Mouse (Mus musculus) lung, embryonic 16.5 days (tissue): ENCODE measurements around the gene Gm20219. TPM values are rescaled to one million over a fixed set of nuclear protein-coding genes. Genes with fewer than 3 reads are reported as not detected.

Experiments used
- ATAC-seq: fragments of 200-750 bp; cut with Nextera tagmentation; 2 replicates; pipeline ENCODE4 v1.8.0; 2017; ENCODE audit warnings: low read depth, mild to moderate bottlenecking, moderate library complexity
- H3K27ac ChIP-seq: fragments of 300-500 bp; sonication (generic); 2 replicates; pipeline ENCODE4 v1.5.1; 2014; ENCODE audit warnings: mild to moderate bottlenecking, control low read depth, low read length
- H3K27me3 ChIP-seq: fragments of 300-500 bp; sonication (generic); 2 replicates; pipeline ENCODE4 v1.6.1; 2014; ENCODE audit warnings: low read depth, low read length, mixed read lengths; ENCODE audit not compliant: control insufficient read depth, insufficient read depth
- H3K36me3 ChIP-seq: fragments of 300-500 bp; sonication (generic); 2 replicates; pipeline ENCODE4 v1.6.1; 2014; ENCODE audit warnings: low read length; ENCODE audit not compliant: control insufficient read depth, insufficient read depth
- H3K4me1 ChIP-seq: fragments of 300-500 bp; sonication (generic); replicated peaks from 2 replicates; pipeline ENCODE4 v1.6.1; 2014; ENCODE audit warnings: low read length, mixed read lengths; ENCODE audit not compliant: control insufficient read depth, insufficient read depth
- H3K4me2 ChIP-seq: fragments of 300-500 bp; sonication (generic); 2 replicates; pipeline ENCODE4 v1.6.1; 2014; ENCODE audit warnings: low read depth, low read length, control low read depth
- H3K4me3 ChIP-seq: fragments of 300-500 bp; sonication (generic); 2 replicates; pipeline ENCODE4 v1.5.1; 2014; ENCODE audit warnings: mild to moderate bottlenecking, low read length, control low read depth
- H3K9ac ChIP-seq: fragments of 300-500 bp; sonication (generic); 2 replicates; pipeline ENCODE4 v1.6.1; 2014; ENCODE audit warnings: low read length, control low read depth
- H3K9me3 ChIP-seq: fragments of 300-500 bp; sonication (generic); 2 replicates; pipeline ENCODE4 v1.6.1; 2016; ENCODE audit warnings: low read length; ENCODE audit not compliant: control insufficient read depth
- WGBS: fragments of 180-500 bp; shearing (Covaris S2); extraction: QIAGEN DNeasy Blood & Tissue Kit; methylation state at CpG from one replicate; pipeline ENCODE4 v1.1.7; 2014; 5-methylcytosine and 5-hydroxymethylcytosine counted together
- polyA plus RNA-seq: library from polyadenylated mRNA; unstranded; fragments of >200 nt; fragmentation: Nextera tagmentation; extraction: Ambion mirVana; gene quantifications from 2 replicates; pipeline ENCODE4 v1.2.1, GENCODE M21; 2015

The Gm20219 gene
- polyA plus RNA-seq, 1 experiment from 2014 or later: 4.9 TPM

- Histone ChIP-seq H3K4me1 (no peaks in the 10 kb centered on the region), H3K4me2 (no peak overlapping the region), H3K4me3 (no peak overlapping the region), H3K36me3 (no peaks in the 10 kb centered on the region), H3K27ac (no peak overlapping the region), H3K27me3 (no peaks in the 10 kb centered on the region), H3K9ac (no peak overlapping the region), H3K9me3 (no peaks in the 10 kb centered on the region)
- no peak for ATAC-seq
- WGBS: 73% methylated on average over 9 of the region's 9 CpGs
Observed at GRCm38 (mm10) chr17:56547846-56548604, 6.2 kb downstream of the Gm20219 start.

- no peak overlapping the region for H3K4me2 ChIP-seq
- no peaks in the 10 kb centered on the region for H3K36me3 ChIP-seq
- WGBS: 61% methylated on average over 17 of the region's 17 CpGs
Observed at GRCm38 (mm10) chr17:56547116-56547845, 6.9 kb downstream of the Gm20219 start.

GRCm38 (mm10) chr17:56546576-56546975 is 7.6 kb downstream of the Gm20219 start:
- Histone ChIP-seq H3K4me2 (no peak overlapping the region), H3K4me3 (no peak overlapping the region), H3K27ac (no peak overlapping the region), H3K4me1 (no peaks in the 10 kb centered on the region), H3K27me3 (no peaks in the 10 kb centered on the region), H3K36me3 (no peaks in the 10 kb centered on the region), H3K9ac (no peak overlapping the region), H3K9me3 (no peaks in the 10 kb centered on the region)
- ATAC-seq: no peak
- WGBS: 84% methylated on average over 5 of the region's 5 CpGs

More at GRCm38 (mm10) chr17:56547116-56547845, 6.9 kb downstream of the Gm20219 start:
- no peak overlapping the region for H3K9ac ChIP-seq
- H3K27ac ChIP-seq: no peak overlapping the region
- no peak for ATAC-seq
- H3K27me3 ChIP-seq: no peaks in the 10 kb centered on the region
- H3K4me1 ChIP-seq: no peaks in the 10 kb centered on the region
- no peak overlapping the region for H3K4me3 ChIP-seq
- H3K9me3 ChIP-seq: no peaks in the 10 kb centered on the region

- 50% methylated on average over 1 of the region's 1 CpGs for WGBS
- H3K4me1 ChIP-seq: no peaks in the 10 kb centered on the region
- H3K4me2 ChIP-seq: no peak overlapping the region
- H3K9ac ChIP-seq: no peak overlapping the region
- H3K9me3 ChIP-seq: no peaks in the 10 kb centered on the region
- no peak overlapping the region for H3K27ac ChIP-seq
- ATAC-seq: no peak
- H3K36me3 ChIP-seq: no peaks in the 10 kb centered on the region
- no peak overlapping the region for H3K4me3 ChIP-seq
- H3K27me3 ChIP-seq: no peaks in the 10 kb centered on the region
Observed at GRCm38 (mm10) chr17:56545945-56546344, 8.2 kb downstream of the Gm20219 start.

GRCm38 (mm10) chr17:56544699-56545387 is 9.3 kb downstream of the Gm20219 start:
- Histone ChIP-seq H3K4me3 (no peak overlapping the region), H3K9ac (no peak overlapping the region), H3K4me1 (no peaks in the 10 kb centered on the region), H3K9me3 (no peaks in the 10 kb centered on the region), H3K27ac (no peak overlapping the region), H3K36me3 (no peaks in the 10 kb centered on the region), H3K27me3 (no peaks in the 10 kb centered on the region), H3K4me2 (no peak overlapping the region)
- no peak for ATAC-seq
- 71% methylated on average over 7 of the region's 7 CpGs for WGBS

- Histone ChIP-seq H3K4me3 (no peak overlapping the region), H3K9ac (no peak overlapping the region), H3K27ac (no peak overlapping the region), H3K36me3 (no peaks in the 10 kb centered on the region), H3K4me1 (no peaks in the 10 kb centered on the region), H3K9me3 (no peaks in the 10 kb centered on the region), H3K4me2 (no peak overlapping the region), H3K27me3 (no peaks in the 10 kb centered on the region)
- ATAC-seq: no peak
- 61% methylated on average over 3 of the region's 3 CpGs for WGBS
Observed at GRCm38 (mm10) chr17:56543684-56544224, 10.4 kb downstream of the Gm20219 start.

- H3K27ac ChIP-seq: no peak overlapping the region
- H3K9me3 ChIP-seq: no peaks in the 10 kb centered on the region
- H3K4me3 ChIP-seq: no peak overlapping the region
- no peaks in the 10 kb centered on the region for H3K36me3 ChIP-seq
- H3K4me1 ChIP-seq: no peaks in the 10 kb centered on the region
- no peaks in the 10 kb centered on the region for H3K27me3 ChIP-seq
- WGBS: 52% methylated on average over 8 of the region's 8 CpGs
- no peak overlapping the region for H3K9ac ChIP-seq
- no peak for ATAC-seq
- H3K4me2 ChIP-seq: no peak overlapping the region
Observed at GRCm38 (mm10) chr17:56542736-56543135, 11.5 kb downstream of the Gm20219 start.

- Histone ChIP-seq H3K9ac (no peak overlapping the region), H3K27ac (no peak overlapping the region), H3K9me3 (no peaks in the 10 kb centered on the region), H3K4me3 (no peak overlapping the region), H3K36me3 (no peaks in the 10 kb centered on the region), H3K27me3 (no peaks in the 10 kb centered on the region), H3K4me2 (no peak overlapping the region), H3K4me1 (no peaks in the 10 kb centered on the region)
- 19% methylated on average over 6 of the region's 6 CpGs for WGBS
- ATAC-seq: peak; percentile 47; the same call in 1 of the 2 replicates
Observed at GRCm38 (mm10) chr17:56540562-56540975, 13.6 kb downstream of the Gm20219 start.

GRCm38 (mm10) chr17:56537912-56538311 is 16.3 kb downstream of the Gm20219 start:
- H3K4me2 ChIP-seq: no peak overlapping the region
- H3K27me3 ChIP-seq: no peaks in the 10 kb centered on the region
- H3K4me3 ChIP-seq: no peak overlapping the region
- no peaks in the 10 kb centered on the region for H3K4me1 ChIP-seq
- no peak overlapping the region for H3K27ac ChIP-seq
- H3K36me3 ChIP-seq: no peaks in the 10 kb centered on the region
- 35% methylated on average over 8 of the region's 8 CpGs for WGBS
- no peak for ATAC-seq
- H3K9ac ChIP-seq: no peak overlapping the region
- no peaks in the 10 kb centered on the region for H3K9me3 ChIP-seq
